Comparison of ENCODE assay signal across 9 mouse cellular contexts in genomic region chr9:43984181-43985062, GRCm38 (mm10). TPM values are rescaled to one million over a fixed set of nuclear protein-coding genes. Genes with fewer than 3 reads are reported as not detected.
DNase-seq lines count a peak whose midpoint lies in the region; ATAC-seq lines count a peak whose summit lies in the region.
"Had no signal": no experiment of that assay in that cellular context is flagged by ENCODE, and none has a peak within 500 bp of the region (broad histone marks: within the 10 kb centered on the region; RNA-seq: fewer than 3 reads in every experiment).

No protein-coding gene starts in this region.

- DNase-seq in 3T3-L1 (ENCODE audit: low read depth, low spot score) = peak; percentile 91
- peak; percentile 83 for DNase-seq in adrenal gland, adult 2 months
- peak; percentile 94 for DNase-seq in embryo, embryonic 10.5 days (ENCODE audit: low spot score)
- DNase-seq in gastrocnemius, postnatal 36 days = peak; percentile 84 to 86
- DNase-seq in kidney, adult 11 months = peak; percentile 77
- DNase-seq in left cerebral cortex, postnatal 4 days = peak; percentile 86
- DNase-seq in naive thymus-derived CD4-positive, alpha-beta T cell, adult 2 months (ENCODE audit: low read depth) = peak; percentile 90

- intact Hi-C loops in gastrocnemius, postnatal 36 days (cut with DNase I) = loop anchor here (2.0 to 10.0 kb wide), 2 partner anchors 140 to 250 kb away; partner anchors contain the start of gene Cbl
- intact Hi-C loops in left cerebral cortex, postnatal 4 days (cut with DNase I) = loop anchor here (5.0 to 10.0 kb wide), 3 partner anchors 58 to 250 kb away; partner anchors contain the start of genes C1qtnf5, Cbl, Mfrp and Thy1

- no peak overlapping the region for H3K9ac ChIP-seq in stomach, embryonic 14.5 days (replicated peaks; ENCODE audit: low read depth, low read length)
- H3K9ac ChIP-seq: embryonic facial prominence, embryonic 12.5 days had no signal

- H3K4me1 ChIP-seq in stomach, embryonic 14.5 days (ENCODE audit: control insufficient read depth, insufficient read depth, low read length) = 0 out of 2 replicates have a peak, but pooled peaks cover 3% of the 10 kb centered on the region

- ATAC-seq in stomach, embryonic 14.5 days (ENCODE audit: insufficient number of reproducible peaks, insufficient read depth, low FRiP score, low read depth) = peak; percentile 26; the same call in 1 of the 2 replicates

- H3K9me3 ChIP-seq in stomach, embryonic 14.5 days (ENCODE audit: control insufficient read depth, low read depth, low read length) = no peaks in the 10 kb centered on the region
- H3K9me3 ChIP-seq: embryonic facial prominence, embryonic 12.5 days had no signal

- no peaks in the 10 kb centered on the region for H3K36me3 ChIP-seq in stomach, embryonic 14.5 days (ENCODE audit: control insufficient read depth, insufficient read depth, low read length)
- H3K36me3 ChIP-seq: embryonic facial prominence, embryonic 12.5 days had no signal

- H3K4me3 ChIP-seq in stomach, embryonic 14.5 days (ENCODE audit: low read depth, low read length) = no peak overlapping the region
- H3K4me3 ChIP-seq: embryonic facial prominence, embryonic 12.5 days had no signal

- H3K27me3 ChIP-seq in stomach, embryonic 14.5 days (ENCODE audit: control insufficient read depth, insufficient read depth, low read length) = no peaks in the 10 kb centered on the region

- 46% methylated on average over 8 of the region's 8 CpGs for WGBS in stomach, embryonic 14.5 days

- H3K4me2 ChIP-seq in stomach, embryonic 14.5 days (replicated peaks; ENCODE audit: low read depth, low read length) = no peak overlapping the region
- H3K4me2 ChIP-seq: embryonic facial prominence, embryonic 12.5 days had no signal

- H3K27ac ChIP-seq in stomach, embryonic 14.5 days (ENCODE audit: low read length) = no peak overlapping the region
- H3K27ac ChIP-seq: embryonic facial prominence, embryonic 12.5 days had no signal

RNA-seq across cellular contexts. Expression of gene Thy1, which starts 58.8 kb away (rescaled TPM):
- 10 to 100 TPM; 46.9 to 49.6 TPM for total RNA-seq in adrenal gland, adult 2 months (2021)
- polyA plus RNA-seq in adrenal gland, adult 2 months (2012; rRNA removed) = 25.0 and 26.5 TPM in 2 replicates
- 10 to 100 TPM; 13.2 to 18.7 TPM for total RNA-seq in gastrocnemius, postnatal 36 days (2021)
- total RNA-seq in left cerebral cortex, postnatal 4 days (2021) = 100 to 1,000 TPM; 130 to 177 TPM
- 0.88 and 1.5 TPM in 2 replicates for polyA plus RNA-seq in stomach, embryonic 14.5 days (2014; fragmentation: Nextera tagmentation; extraction: Ambion mirVana)
